Mouse (Mus musculus) stomach, embryonic 15.5 days (tissue): Measurements from ENCODE around the gene Luzp1. TPM values are rescaled to one million over a fixed set of nuclear protein-coding genes. Genes with fewer than 3 reads are reported as not detected.
A peak's percentile ranks its signal among the peaks of the same experiment; 100 is the strongest.

Source experiments
- ATAC-seq: fragments of 200-750 bp; cut with Nextera tagmentation; 2 replicates; pipeline ENCODE4 v1.8.0; 2017; ENCODE audit warnings: low read depth, moderate number of reproducible peaks, moderate TSS enrichment; ENCODE audit not compliant: insufficient read depth, low FRiP score
- H3K27ac ChIP-seq: fragments of 300-500 bp; sonication (generic); 2 replicates; pipeline ENCODE4 v1.5.1; 2015; ENCODE audit warnings: mild to moderate bottlenecking, inconsistent platforms
- H3K27me3 ChIP-seq: fragments of 300-500 bp; sonication (generic); replicated peaks from 2 replicates; pipeline ENCODE4 v1.6.1; 2015; ENCODE audit warnings: inconsistent platforms
- H3K36me3 ChIP-seq: fragments of 300-500 bp; sonication (generic); 2 replicates; pipeline ENCODE4 v1.6.1; 2015; ENCODE audit warnings: inconsistent platforms
- H3K4me1 ChIP-seq: fragments of 300-500 bp; sonication (generic); 2 replicates; pipeline ENCODE4 v1.6.1; 2015; ENCODE audit warnings: inconsistent platforms
- H3K4me2 ChIP-seq: fragments of 300-500 bp; sonication (generic); 2 replicates; pipeline ENCODE4 v1.6.1; 2015; ENCODE audit warnings: mild to moderate bottlenecking, inconsistent platforms
- H3K4me3 ChIP-seq: fragments of 300-500 bp; sonication (generic); replicated peaks from 2 replicates; pipeline ENCODE4 v1.5.1; 2015; ENCODE audit warnings: inconsistent platforms
- H3K9ac ChIP-seq: fragments of 300-500 bp; sonication (generic); 2 replicates; pipeline ENCODE4 v1.6.1; 2015; ENCODE audit warnings: inconsistent platforms
- H3K9me3 ChIP-seq: fragments of 300-500 bp; sonication (generic); 2 replicates; pipeline ENCODE4 v1.6.1; 2016; ENCODE audit warnings: inconsistent platforms
- WGBS: fragments of 180-500 bp; shearing (Covaris S2); methylation state at CpG from one replicate; pipeline ENCODE4 v1.1.7; 2015; 5-methylcytosine and 5-hydroxymethylcytosine counted together
- polyA plus RNA-seq: library from polyadenylated mRNA; unstranded; fragments of >200 nt; fragmentation: Nextera tagmentation; extraction: Ambion mirVana; gene quantifications from 2 replicates; pipeline ENCODE4 v1.2.1, GENCODE M21; 2015

Gene Luzp1
- polyA plus RNA-seq, 1 experiment from 2014 or later, result 110 TPM

- 67% methylated on average over 4 of the region's 4 CpGs for WGBS
- Histone ChIP-seq H3K36me3 (no peaks in the 10 kb centered on the region), H3K4me1 (no peaks in the 10 kb centered on the region; the same call in 1 of the 2 replicates), H3K27ac (no peak overlapping the region), H3K9ac (no peak overlapping the region), H3K4me3 (no peak overlapping the region), H3K9me3 (no peaks in the 10 kb centered on the region), H3K4me2 (no peak overlapping the region), H3K27me3 (no peaks in the 10 kb centered on the region)
- ATAC-seq, result no peak
Measured at GRCm38 (mm10) chr4:136450271-136450670, 19.3 kb upstream of the Luzp1 start.

DNA sequence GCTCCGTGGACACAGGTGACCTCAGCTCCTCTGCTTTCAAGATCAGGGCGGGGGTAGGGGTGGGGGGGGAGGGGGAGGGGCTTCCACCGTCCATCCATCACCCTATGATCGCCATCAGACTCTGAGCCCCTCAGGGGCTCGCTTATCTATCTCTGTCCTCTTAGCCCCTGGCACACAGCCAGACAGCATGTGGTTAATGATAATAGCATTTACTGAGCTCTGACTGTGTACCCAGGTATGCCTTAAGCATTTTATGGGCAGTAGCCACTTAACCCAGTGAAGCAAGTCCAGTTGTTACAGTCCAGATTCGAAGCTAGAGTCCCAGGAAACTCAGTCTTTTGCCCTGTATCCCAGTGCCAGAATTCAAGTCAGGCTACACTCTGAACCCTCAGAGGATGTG lies 18.0 kb upstream of the Luzp1 start:
- H3K36me3 ChIP-seq, result no peaks in the 10 kb centered on the region
- 5% methylated on average over 6 of the region's 6 CpGs for whole genome bisulfite sequencing
- H3K27me3 ChIP-seq, result no peaks in the 10 kb centered on the region
- H3K27ac ChIP-seq, result peak overlapping the region; percentile 14; the same call in 1 of the 2 replicates
- H3K9me3 ChIP-seq, result no peaks in the 10 kb centered on the region
- no peaks in the 10 kb centered on the region; the same call in 1 of the 2 replicates for H3K4me1 ChIP-seq
- no peak overlapping the region for H3K4me2 ChIP-seq
- no peak overlapping the region for H3K4me3 ChIP-seq
- ATAC-seq, result peak; percentile 83
- no peak overlapping the region for H3K9ac ChIP-seq

GRCm38 (mm10) chr4:136452286-136452685 lies 17.3 kb upstream of the Luzp1 start:
- ATAC-seq, result no peak
- Histone ChIP-seq H3K27ac (no peak overlapping the region), H3K27me3 (no peaks in the 10 kb centered on the region), H3K4me1 (no peaks in the 10 kb centered on the region; the same call in 1 of the 2 replicates), H3K4me3 (no peak overlapping the region), H3K36me3 (no peaks in the 10 kb centered on the region), H3K9me3 (no peaks in the 10 kb centered on the region), H3K4me2 (no peak overlapping the region), H3K9ac (no peak overlapping the region)
- 74% methylated on average over 3 of the region's 3 CpGs for WGBS

GRCm38 (mm10) chr4:136452792-136453191 lies 16.8 kb upstream of the Luzp1 start:
- WGBS, result 49% methylated on average over 5 of the region's 5 CpGs
- Histone ChIP-seq H3K4me3 (no peak overlapping the region), H3K27me3 (no peaks in the 10 kb centered on the region), H3K4me1 (no peaks in the 10 kb centered on the region; the same call in 1 of the 2 replicates), H3K9ac (no peak overlapping the region), H3K27ac (no peak overlapping the region), H3K4me2 (no peak overlapping the region), H3K36me3 (no peaks in the 10 kb centered on the region), H3K9me3 (no peaks in the 10 kb centered on the region)
- ATAC-seq, result no peak

GRCm38 (mm10) chr4:136454850-136455260 lies 14.7 kb upstream of the Luzp1 start:
- Histone ChIP-seq H3K4me3 (peak overlapping the region; percentile 25), H3K27me3 (no peaks in the 10 kb centered on the region), H3K36me3 (no peaks in the 10 kb centered on the region), H3K9ac (no peak overlapping the region), H3K27ac (no peak overlapping the region), H3K4me2 (peak overlapping the region; percentile 57), H3K4me1 (no peaks in the 10 kb centered on the region; the same call in 1 of the 2 replicates), H3K9me3 (no peaks in the 10 kb centered on the region)
- ATAC-seq, result no peak
- 7% methylated on average over 10 of the region's 10 CpGs for WGBS

GRCm38 (mm10) chr4:136456516-136457218 lies 12.9 kb upstream of the Luzp1 start:
- no peak for ATAC-seq
- H3K9ac ChIP-seq, result no peak overlapping the region
- WGBS, result 87% methylated on average over 6 of the region's 6 CpGs

GRCm38 (mm10) chr4:136458276-136458675 lies 11.3 kb upstream of the Luzp1 start:
- Histone ChIP-seq H3K4me3 (no peak overlapping the region), H3K9ac (no peak overlapping the region), H3K4me1 (peaks cover 8% of the 10 kb centered on the region), H3K27me3 (no peaks in the 10 kb centered on the region), H3K27ac (no peak overlapping the region), H3K9me3 (no peaks in the 10 kb centered on the region), H3K36me3 (no peaks in the 10 kb centered on the region), H3K4me2 (no peak overlapping the region)
- ATAC-seq, result no peak
- 83% methylated on average over 7 of the region's 7 CpGs for WGBS

More at GRCm38 (mm10) chr4:136456516-136457218, 12.9 kb upstream of the Luzp1 start:
- no peaks in the 10 kb centered on the region for H3K27me3 ChIP-seq
- no peaks in the 10 kb centered on the region for H3K9me3 ChIP-seq
- no peak overlapping the region for H3K27ac ChIP-seq
- peaks cover 5% of the 10 kb centered on the region for H3K4me1 ChIP-seq
- H3K4me3 ChIP-seq, result no peak overlapping the region
- no peak overlapping the region for H3K4me2 ChIP-seq
- no peaks in the 10 kb centered on the region for H3K36me3 ChIP-seq

GRCm38 (mm10) chr4:136459210-136459609 lies 10.4 kb upstream of the Luzp1 start:
- Histone ChIP-seq H3K27me3 (no peaks in the 10 kb centered on the region), H3K4me1 (peaks cover 8% of the 10 kb centered on the region), H3K9me3 (no peaks in the 10 kb centered on the region), H3K4me2 (no peak overlapping the region), H3K4me3 (no peak overlapping the region), H3K36me3 (no peaks in the 10 kb centered on the region), H3K27ac (no peak overlapping the region), H3K9ac (no peak overlapping the region)
- WGBS, result 79% methylated on average over 12 of the region's 12 CpGs
- ATAC-seq, result no peak

DNA sequence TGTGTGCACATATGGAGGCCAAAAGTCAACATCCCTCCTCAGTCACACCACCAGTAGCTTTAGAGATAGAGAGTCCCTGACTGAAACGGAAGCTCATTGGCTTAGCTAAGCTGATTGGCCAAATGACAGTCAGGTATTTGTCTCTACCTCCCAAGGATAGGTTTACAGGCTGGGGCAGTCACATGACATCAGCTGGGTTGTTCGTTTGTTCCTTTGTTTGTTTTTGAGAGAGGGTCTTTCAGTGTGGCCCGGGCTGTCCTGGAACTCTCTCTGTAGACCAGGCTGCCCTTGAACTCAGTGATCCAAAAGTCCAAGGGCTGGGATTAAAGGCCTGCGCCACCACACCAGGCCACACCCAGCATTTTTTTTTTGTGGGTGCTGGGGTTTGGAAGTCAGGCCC lies 8.4 kb upstream of the Luzp1 start:
- H3K4me2 ChIP-seq, result no peak overlapping the region
- H3K36me3 ChIP-seq, result no peaks in the 10 kb centered on the region
- no peak for ATAC-seq
- 56% methylated on average over 4 of the region's 4 CpGs for WGBS
- H3K4me1 ChIP-seq, result peaks cover 8% of the 10 kb centered on the region
- H3K27ac ChIP-seq, result no peak overlapping the region
- no peak overlapping the region for H3K9ac ChIP-seq
- H3K27me3 ChIP-seq, result no peaks in the 10 kb centered on the region
- no peak overlapping the region for H3K4me3 ChIP-seq
- no peaks in the 10 kb centered on the region for H3K9me3 ChIP-seq

DNA sequence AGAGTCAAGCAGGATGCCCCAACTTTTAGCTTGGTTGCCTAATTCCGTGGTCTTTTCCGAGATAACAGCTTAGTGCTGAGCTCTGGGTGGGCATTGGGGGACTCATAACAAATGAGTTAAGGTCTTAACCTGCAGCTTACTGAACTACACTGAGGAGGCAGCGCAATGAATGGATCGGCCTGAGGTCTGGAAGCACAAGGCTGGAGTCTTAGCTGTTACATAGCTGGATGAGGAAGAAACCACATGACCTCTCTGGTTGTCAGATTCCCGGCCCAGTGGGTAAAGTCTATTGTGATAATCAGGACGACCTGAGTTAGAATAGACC lies 7.8 kb upstream of the Luzp1 start:
- WGBS, result 28% methylated on average over 6 of the region's 6 CpGs
- Histone ChIP-seq H3K9me3 (no peaks in the 10 kb centered on the region), H3K27me3 (no peaks in the 10 kb centered on the region), H3K9ac (no peak overlapping the region), H3K4me1 (peaks cover 8% of the 10 kb centered on the region), H3K36me3 (no peaks in the 10 kb centered on the region), H3K27ac (peak overlapping the region; percentile 44; the same call in 1 of the 2 replicates), H3K4me2 (peak overlapping the region; percentile 83), H3K4me3 (peak overlapping the region; percentile 53)
- ATAC-seq, result no peak

- H3K4me2 ChIP-seq, result peak within 1 kb of the TSS; percentile 83
- H3K9me3 ChIP-seq, result no peaks in the 10 kb centered on the region
- no peaks in the 10 kb centered on the region for H3K27me3 ChIP-seq
- ATAC-seq, result peak; percentile 70
- H3K27ac ChIP-seq, result peak within 1 kb of the TSS; percentile 69
- H3K36me3 ChIP-seq, result no peaks in the 10 kb centered on the region
- H3K9ac ChIP-seq, result peak within 1 kb of the TSS; percentile 17; the same call in 1 of the 2 replicates
- peaks cover 8% of the 10 kb centered on the region for H3K4me1 ChIP-seq
- WGBS, result under 1% methylated on average over 62 of the region's 64 CpGs
- H3K4me3 ChIP-seq, result peak within 1 kb of the TSS; percentile 53
Measured at GRCm38 (mm10) chr4:136462086-136462838, 7.3 kb upstream of the Luzp1 start, which contains the start of gene 6030445D17Rik. Gene 6030445D17Rik (plus strand): TSS chr4:136462250.

- H3K9me3 ChIP-seq, result no peaks in the 10 kb centered on the region
- peak; percentile 51; the same call in 1 of the 2 replicates for ATAC-seq
- H3K9ac ChIP-seq, result peak overlapping the region; percentile 17; the same call in 1 of the 2 replicates
- H3K4me2 ChIP-seq, result peak overlapping the region; percentile 83
- H3K27ac ChIP-seq, result peak overlapping the region; percentile 69; the same call in 1 of the 2 replicates
- peaks cover 8% of the 10 kb centered on the region for H3K4me1 ChIP-seq
- 3% methylated on average over 8 of the region's 8 CpGs for WGBS
- H3K4me3 ChIP-seq, result peak overlapping the region; percentile 53
- no peaks in the 10 kb centered on the region for H3K36me3 ChIP-seq
- no peaks in the 10 kb centered on the region for H3K27me3 ChIP-seq
Measured at GRCm38 (mm10) chr4:136462839-136463178, 6.8 kb upstream of the Luzp1 start.
